Mouse (Mus musculus) cerebellum, adult 9-10 months (tissue): ENCODE measurements at regions not wholly inside any gene's neighbourhood (a gene's known extent, or its start where the extent isn't known, plus 50 kb on each side); places are given as distances from the start of the nearest gene placed in this dataset.

Experiments used
- DNase-seq: peaks from one replicate; pipeline ENCODE4 v3.0.0; 2022

GRCm38 (mm10) chr6:78899952-78900351, 431.3 kb upstream of the Reg3g start:
- DNase-seq: peak; percentile 18

- DNase-seq: no peak
Measured at GRCm38 (mm10) chr6:78892730-78893129, 424.1 kb upstream of the Reg3g start.

GRCm38 (mm10) chr6:78863031-78863430, 394.4 kb upstream of the Reg3g start:
- no peak for DNase-seq

- no peak for DNase-seq
Measured at GRCm38 (mm10) chr6:78841261-78841660, 372.6 kb upstream of the Reg3g start.

- no peak for DNase-seq
Measured at GRCm38 (mm10) chr6:78825901-78826629, 357.4 kb upstream of the Reg3g start.

- DNase-seq: no peak
Measured at GRCm38 (mm10) chr6:78821251-78821650, 352.6 kb upstream of the Reg3g start.

- DNase-seq: no peak
Measured at GRCm38 (mm10) chr6:78797013-78797412, 328.3 kb upstream of the Reg3g start.

- no peak for DNase-seq
Measured at GRCm38 (mm10) chr6:78788972-78789371, 320.3 kb upstream of the Reg3g start.

- no peak for DNase-seq
Measured at GRCm38 (mm10) chr6:78757619-78758018, 288.9 kb upstream of the Reg3g start.
